Mouse (Mus musculus) testis, adult 2 months (tissue): ENCODE results near the gene Tnf.

Experiments used
- CTCF ChIP-seq: fragments of 200-500 bp; IDR thresholded peaks from 2 replicates; pipeline ENCODE4 v1.5.1; 2012; ENCODE audit warnings: low read depth, mild to moderate bottlenecking, inconsistent platforms, low read length, moderate library complexity; ENCODE audit not compliant: control insufficient read depth, insufficient read depth, insufficient replicate concordance
- POLR2A ChIP-seq: fragments of 200-500 bp; IDR thresholded peaks from 2 replicates; pipeline ENCODE4 v1.6.1; 2012; ENCODE audit warnings: low read depth, mild to moderate bottlenecking, inconsistent platforms, low read length, moderate library complexity; ENCODE audit not compliant: control insufficient read depth

GRCm38 (mm10) chr17:35152121-35152520 lies 49.7 kb downstream of the Tnf start:
- TF ChIP-seq POLR2A (no peak), CTCF (no peak)
